Mouse (Mus musculus): ENCODE results near the gene Uvrag.

DNA sequence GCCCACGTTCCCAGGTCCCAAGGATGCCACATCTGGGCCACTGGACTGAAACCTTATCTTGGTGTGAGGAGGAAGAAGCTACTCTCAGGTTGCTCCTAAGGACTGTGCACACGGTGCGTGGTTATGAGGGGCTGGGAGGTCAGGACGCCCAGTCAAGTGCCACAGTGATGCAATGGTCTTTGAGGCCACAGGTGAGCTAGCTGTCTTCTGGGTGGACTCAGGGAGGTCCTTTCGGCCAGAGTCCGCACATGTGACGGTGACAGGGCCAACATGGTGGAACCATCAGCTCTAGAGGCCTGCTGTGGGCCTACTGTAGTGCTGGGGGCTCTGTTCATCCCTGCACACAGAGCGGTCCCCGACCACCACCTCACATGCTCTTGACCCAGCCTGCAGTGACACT lies 34.7 kb upstream of the Uvrag start:
- no peak for TF ChIP-seq GATA1 (IDR thresholded peaks at IDR 0.05; ENCODE audit: borderline replicate concordance, low read length)
- no peak for TF ChIP-seq FLI1 (IDR thresholded peaks at IDR 0.05; ENCODE audit: low read length)
